Comparison of ENCODE assay signal across 10 mouse cellular contexts in genomic region chr6:13606394-13606793, GRCm38 (mm10). TPM values are rescaled to one million over a fixed set of nuclear protein-coding genes. Genes with fewer than 3 reads are reported as not detected.
DNase-seq lines count a peak whose midpoint lies in the region; ATAC-seq and TF ChIP-seq lines count a peak whose summit lies in the region.
"Had no signal": no experiment of that assay in that cellular context is flagged by ENCODE, and none has a peak within 500 bp of the region (broad histone marks: within the 10 kb centered on the region; RNA-seq: fewer than 3 reads in every experiment).

No protein-coding gene starts in this region.

- WGBS in hindbrain, embryonic 12.5 days, result 81% methylated on average over 4 of the region's 4 CpGs
- WGBS in macrophage (ENCODE audit: missing documents), result 10% methylated on average over 4 of the region's 4 CpGs

- no peak for TF ChIP-seq CTCF in gastrocnemius, adult 2 months (IDR thresholded peaks at IDR 0.05)
- TF ChIP-seq CTCF in CH12.LX (conservative IDR thresholded peaks at IDR 0.05 in 1 of 2, IDR thresholded peaks at IDR 0.05 in 1 of 2; ENCODE audit: low read depth in 2 of 2, low read length in 2 of 2), result no peak

- peaks cover 48% of the 10 kb centered on the region for H3K79me2 ChIP-seq in CH12.LX (replicated peaks; ENCODE audit: control insufficient read depth, extremely low read depth, insufficient read depth, poor library complexity, severe bottlenecking)
- H3K79me2 ChIP-seq in macrophage (ENCODE audit: inconsistent target), result peaks cover 56% of the 10 kb centered on the region

- H3K27me3 ChIP-seq in CH12.LX (replicated peaks), result no peaks in the 10 kb centered on the region
- no peaks in the 10 kb centered on the region for H3K27me3 ChIP-seq in hindbrain, embryonic 12.5 days

- H3K4me2 ChIP-seq in CH12.LX (ENCODE audit: insufficient read depth, low read depth, poor library complexity, severe bottlenecking), result peak overlapping the region; percentile 98
- H3K4me2 ChIP-seq in hindbrain, embryonic 12.5 days (replicated peaks), result peak overlapping the region; percentile 54

- peaks cover 5 to 9% of the 10 kb centered on the region in 2 experiments for H3K36me3 ChIP-seq in CH12.LX (replicated peaks in 1 of 2; ENCODE audit: control insufficient read depth in 1 of 2, insufficient read depth in 1 of 2, low read length in 1 of 2)
- 0 out of 2 replicates have a peak, but pooled peaks cover 3% of the 10 kb centered on the region for H3K36me3 ChIP-seq in hindbrain, embryonic 12.5 days
- peaks cover 5% of the 10 kb centered on the region; the same call in 1 of the 2 replicates for H3K36me3 ChIP-seq in macrophage (ENCODE audit: inconsistent target)

- peaks cover 8 to 71% of the 10 kb centered on the region in 2 experiments for H3K4me1 ChIP-seq in CH12.LX (ENCODE audit: control insufficient read depth in 1 of 2, insufficient read depth in 2 of 2)
- H3K4me1 ChIP-seq in hindbrain, embryonic 12.5 days, result peaks cover 10% of the 10 kb centered on the region

- in situ Hi-C loops in CH12.LX (cut with MboI; ENCODE audit: low pct_ligation_motif_present, low pct_unique_long_range_greater_than_20kb, low sequenced_read_pairs), result no loop called here

- peak; percentile 15; the same call in 1 of the 2 replicates for TF ChIP-seq EP300 in CH12.LX (IDR thresholded peaks at IDR 0.05; ENCODE audit: low read length)

- ATAC-seq in hindbrain, embryonic 12.5 days (ENCODE audit: low FRiP score), result no peak
- ATAC-seq in frontal cortex, adult (ENCODE audit: low TSS enrichment), result no peak

- dilution Hi-C loops in CH12.LX (cut with MboI; ENCODE audit: extremely low pct_ligation_motif_present, extremely low pct_unique_long_range_greater_than_20kb, low sequenced_read_pairs), result no loop called here

- H3K4me3 ChIP-seq in gastrocnemius, adult 2 months, result peak overlapping the region; percentile 100
- H3K4me3 ChIP-seq in CH12.LX (replicated peaks in 1 of 3; ENCODE audit: low read depth in 2 of 3, low read length in 2 of 3, poor library complexity in 1 of 3) (peak overlapping the region; percentile 70 to 91 (median 79)), macrophage (ENCODE audit: inconsistent target) (peak overlapping the region; percentile 79)
- H3K4me3 ChIP-seq in hindbrain, embryonic 12.5 days, result peak overlapping the region; percentile 66

- peak overlapping the region; percentile 65 for H3K9ac ChIP-seq in CH12.LX (ENCODE audit: insufficient read depth, low read depth)
- H3K9ac ChIP-seq in hindbrain, embryonic 12.5 days, result no peak overlapping the region

- no peaks in the 10 kb centered on the region for H3K9me3 ChIP-seq in CH12.LX (replicated peaks; ENCODE audit: low read length)
- H3K9me3 ChIP-seq in hindbrain, embryonic 12.5 days (replicated peaks), result no peaks in the 10 kb centered on the region

- TF ChIP-seq POLR2A in CH12.LX (IDR thresholded peaks at IDR 0.05; ENCODE audit: low read depth, low read length), result no peak

- no peak for TF ChIP-seq RAD21 in CH12.LX (IDR thresholded peaks at IDR 0.05; ENCODE audit: low read depth, low read length)

- no peak for DNase-seq in gastrocnemius, adult 2 months
- no peak for DNase-seq in gastrocnemius, adult 8-10 months (ENCODE audit: low spot score in 2 of 2)
- DNase-seq in CH12.LX (ENCODE audit: extremely low read depth), result no peak
- DNase-seq in left cerebral cortex, postnatal 25 days (ENCODE audit: low spot score in 2 of 2), result no peak
- no peak for DNase-seq in adrenal gland, postnatal 36 days
- DNase-seq: kidney, postnatal 25 days; thymus, postnatal 36 days had no signal

- H3K27ac ChIP-seq in gastrocnemius, adult 2 months, result no peak overlapping the region
- peak overlapping the region; percentile 60 for H3K27ac ChIP-seq in CH12.LX (ENCODE audit: insufficient read depth, low read depth)
- H3K27ac ChIP-seq in hindbrain, embryonic 12.5 days, result no peak overlapping the region
- peak overlapping the region; percentile 84 for H3K27ac ChIP-seq in macrophage

- intact Hi-C loops in gastrocnemius, adult 2 months (cut with DNase I), result loop anchor here (2.0 to 10.0 kb wide), 2 partner anchors 70 to 268 kb away; partner anchors contain the start of genes 2610001J05Rik and Bmt2
- intact Hi-C loops in left cerebral cortex, postnatal 25 days (cut with DNase I), result no loop called here

TF ChIP-seq in CH12.LX, 34 proteins besides CTCF, POLR2A, EP300 and RAD21:
- TF ChIP-seq E2F4 (IDR thresholded peaks at IDR 0.05; ENCODE audit: insufficient replicate concordance, low read depth, low read length) (no peak), SMC3 (IDR thresholded peaks at IDR 0.05; ENCODE audit: low read depth, low read length) (no peak), MAZ (IDR thresholded peaks at IDR 0.05; ENCODE audit: low read depth, low read length) (0 out of 2 replicates have a peak, but pooled peaks have one; percentile 19), MXI1 (IDR thresholded peaks at IDR 0.05; ENCODE audit: low read depth, low read length) (0 out of 2 replicates have a peak, but pooled peaks have one; percentile 49), CHD2 (IDR thresholded peaks at IDR 0.05; ENCODE audit: low read length) (no peak), SIN3A (IDR thresholded peaks at IDR 0.05; ENCODE audit: low read length) (peak; percentile 8; the same call in 1 of the 2 replicates), GABPA (IDR thresholded peaks at IDR 0.05; ENCODE audit: insufficient replicate concordance, low read depth, low read length) (no peak), CHD1 (IDR thresholded peaks at IDR 0.05; ENCODE audit: low read depth, low read length) (peak; percentile 48), ZNF384 (IDR thresholded peaks at IDR 0.05; ENCODE audit: low read depth, low read length) (peak; percentile 73), ZKSCAN1 (IDR thresholded peaks at IDR 0.05; ENCODE audit: borderline replicate concordance, low read depth, low read length) (no peak), UBTF (IDR thresholded peaks at IDR 0.05; ENCODE audit: low read depth, low read length) (no peak), PAX5 (IDR thresholded peaks at IDR 0.05; ENCODE audit: low read length) (no peak)

RNA-seq across cellular contexts. Expression of gene Tmem168, which starts 1.5 kb away (rescaled TPM):
- total RNA-seq in gastrocnemius, adult 2 months (2021), result 10 to 100 TPM in 1 of 2 experiments, 1 to 10 TPM in 1; 8.2 to 10.7 TPM
- total RNA-seq in gastrocnemius, adult 8-10 months (2022), result 1 to 10 TPM; 5.8 to 9.6 (median 7.9) TPM
- total RNA-seq in CH12.LX (2012; rRNA removed) (35.5 and 36.6 TPM in 2 replicates), CH12.LX (2014; rRNA removed) (57.4 and 59.9 TPM in 2 replicates)
- polyA plus RNA-seq in CH12.LX (2012; ENCODE audit: insufficient read length, low read depth) (27.9 and 30.0 TPM in 2 replicates), macrophage (2018) (40.2 to 49.2 TPM (median 46.4 TPM) in 3 replicates)
- 34.0 and 39.4 TPM in 2 replicates for polyA plus RNA-seq in hindbrain, embryonic 12.5 days (2016; fragmentation: Nextera tagmentation; extraction: Ambion mirVana)
- 100 to 1,000 TPM in 10 of 26 experiments, 10 to 100 TPM in 16; 47.4 to 137 (median 88.8) TPM for total RNA-seq in macrophage (2018; cell fraction: chromatin; rRNA removed)
- 10 to 100 TPM; 40.7 to 71.3 (median 61.2) TPM for total RNA-seq in macrophage (2018; cell fraction: cytosol; rRNA removed)
- 100 to 1,000 TPM in 22 of 26 experiments, 10 to 100 TPM in 4; 80.8 to 191 (median 125) TPM for total RNA-seq in macrophage (2018; cell fraction: nucleus; rRNA removed)
- total RNA-seq in left cerebral cortex, postnatal 25 days (2021), result 10 to 100 TPM; 13.4 to 16.4 TPM
- 10 to 100 TPM; 24.3 to 34.5 TPM for total RNA-seq in adrenal gland, postnatal 36 days (2021)

Comparison
In these comparisons a context has a peak if more than half of its experiments do, and no peak if none do; other contexts are left out.
1. H3K27ac ChIP-seq: peak in CH12.LX (single experiment) and macrophage (single experiment); none in gastrocnemius, adult 2 months (single experiment) and hindbrain, embryonic 12.5 days (single experiment).
2. Peak in every context shown above with its lines, with median percentiles within 50 percentile points of each other: H3K4me3 ChIP-seq.